Mouse (Mus musculus) liver, adult 2 months (tissue): ENCODE data around the gene Gm5475.

ENCODE experiments used
- CTCF ChIP-seq: fragments of 200-500 bp; IDR thresholded peaks from 2 replicates; pipeline ENCODE4 v1.5.1; 2011; ENCODE audit warnings: low read depth, low read length, control low read depth
- POLR2A ChIP-seq: fragments of 200-500 bp; IDR thresholded peaks from 2 replicates; pipeline ENCODE4 v1.6.1; 2011; ENCODE audit warnings: low read length, control low read depth; ENCODE audit not compliant: insufficient read depth; ENCODE audit errors: extremely low read depth

- TF ChIP-seq POLR2A (no peak), CTCF (no peak)
Observed at GRCm38 (mm10) chr15:100411731-100412130, 10.2 kb upstream of the Gm5475 start.
